Mouse (Mus musculus): Measurements from ENCODE around the gene Sycp3. TPM values are rescaled to one million over a fixed set of nuclear protein-coding genes. Genes with fewer than 3 reads are reported as not detected.
"Not testable (repeated sequence)": the region's sequence is repeated elsewhere in the genome, so short reads cannot be mapped to it uniquely, and the experiment has no call there.

Sycp3 gene
- total RNA-seq, 4 experiments from 2014 or later: not detected

- no peak for DNase-seq (ENCODE audit: low spot score in 2 of 2)
Observed at GRCm38 (mm10) chr10:88499993-88500392, 40.6 kb downstream of the Sycp3 start.

DNA sequence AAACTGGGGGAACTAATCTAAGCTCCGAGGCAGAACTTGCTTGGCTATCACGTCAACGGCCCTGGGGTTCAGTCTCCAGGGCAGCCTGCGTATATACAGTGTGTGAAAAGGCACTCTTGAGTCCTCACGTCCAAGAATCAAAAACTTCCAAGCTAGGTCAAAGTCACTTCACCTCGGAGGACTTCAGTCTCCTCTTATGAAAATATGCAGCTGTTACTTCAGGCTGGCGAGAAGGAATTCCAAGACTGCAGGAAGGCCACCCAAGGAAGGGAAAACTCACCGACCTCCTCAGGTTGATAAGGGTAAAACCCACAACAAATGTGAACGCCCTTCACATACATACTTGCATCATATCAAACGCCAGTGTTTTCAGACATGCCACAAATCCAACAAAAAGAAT is 42.0 kb downstream of the Sycp3 start:
- DNase-seq (ENCODE audit: low spot score in 2 of 2): no peak

GRCm38 (mm10) chr10:88501886-88502765 is 42.8 kb downstream of the Sycp3 start:
- DNase-seq (ENCODE audit: low spot score in 2 of 2): no peak

GRCm38 (mm10) chr10:88502919-88503318 is 43.5 kb downstream of the Sycp3 start:
- DNase-seq (ENCODE audit: low spot score in 2 of 2): no peak

- peak; percentile 77 to 84 for DNase-seq (ENCODE audit: low spot score in 2 of 2)
Observed at GRCm38 (mm10) chr10:88503421-88504314, 44.3 kb downstream of the Sycp3 start, which contains the start of gene Chpt1. Chpt1 (minus strand) TSS chr10:88504073.

GRCm38 (mm10) chr10:88504481-88504880 is 45.1 kb downstream of the Sycp3 start:
- no peak for DNase-seq (ENCODE audit: low spot score in 2 of 2)

DNA sequence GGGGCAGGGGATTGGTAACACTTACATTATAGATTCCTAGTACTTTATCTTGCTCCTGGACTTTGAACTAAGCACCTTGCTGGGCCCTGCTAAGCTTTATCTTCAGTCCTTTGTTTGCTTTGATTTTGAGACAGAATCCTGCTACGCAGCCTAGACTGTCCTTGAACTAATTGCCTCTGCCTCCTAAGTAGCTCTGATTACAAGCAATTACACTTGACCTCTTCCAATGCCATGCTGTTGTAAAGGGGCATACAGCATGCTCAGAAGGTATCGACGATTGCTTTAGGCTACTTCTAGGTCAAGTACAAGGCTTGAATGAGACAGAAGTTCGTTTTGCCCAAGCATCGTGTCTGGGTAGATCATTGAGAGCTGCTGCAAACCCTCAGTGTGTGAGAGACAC is 45.9 kb downstream of the Sycp3 start:
- no peak for DNase-seq (ENCODE audit: low spot score in 2 of 2)

DNA sequence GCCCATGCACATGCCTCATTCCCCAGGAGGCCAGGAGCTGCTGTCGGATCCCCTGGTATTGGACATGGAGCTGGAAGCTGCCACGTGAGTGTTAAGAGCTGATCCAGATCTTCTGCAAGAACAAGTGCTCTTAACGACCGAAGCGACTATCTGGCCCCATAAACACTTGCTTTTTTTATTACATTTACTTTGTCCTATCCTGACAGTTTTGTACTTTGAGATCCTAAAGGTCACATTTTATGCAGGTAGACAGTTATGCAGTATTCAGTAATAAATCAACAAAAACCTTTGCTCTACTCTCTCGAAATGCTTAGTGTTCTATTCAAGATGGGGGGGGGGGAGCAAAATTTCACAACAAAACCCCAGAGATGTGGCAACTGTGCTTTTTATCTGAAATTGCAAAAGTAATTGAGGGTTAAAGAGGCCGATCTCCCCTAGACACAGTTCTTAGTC is 48.3 kb downstream of the Sycp3 start:
- no peak for DNase-seq (ENCODE audit: low spot score in 2 of 2)

DNA sequence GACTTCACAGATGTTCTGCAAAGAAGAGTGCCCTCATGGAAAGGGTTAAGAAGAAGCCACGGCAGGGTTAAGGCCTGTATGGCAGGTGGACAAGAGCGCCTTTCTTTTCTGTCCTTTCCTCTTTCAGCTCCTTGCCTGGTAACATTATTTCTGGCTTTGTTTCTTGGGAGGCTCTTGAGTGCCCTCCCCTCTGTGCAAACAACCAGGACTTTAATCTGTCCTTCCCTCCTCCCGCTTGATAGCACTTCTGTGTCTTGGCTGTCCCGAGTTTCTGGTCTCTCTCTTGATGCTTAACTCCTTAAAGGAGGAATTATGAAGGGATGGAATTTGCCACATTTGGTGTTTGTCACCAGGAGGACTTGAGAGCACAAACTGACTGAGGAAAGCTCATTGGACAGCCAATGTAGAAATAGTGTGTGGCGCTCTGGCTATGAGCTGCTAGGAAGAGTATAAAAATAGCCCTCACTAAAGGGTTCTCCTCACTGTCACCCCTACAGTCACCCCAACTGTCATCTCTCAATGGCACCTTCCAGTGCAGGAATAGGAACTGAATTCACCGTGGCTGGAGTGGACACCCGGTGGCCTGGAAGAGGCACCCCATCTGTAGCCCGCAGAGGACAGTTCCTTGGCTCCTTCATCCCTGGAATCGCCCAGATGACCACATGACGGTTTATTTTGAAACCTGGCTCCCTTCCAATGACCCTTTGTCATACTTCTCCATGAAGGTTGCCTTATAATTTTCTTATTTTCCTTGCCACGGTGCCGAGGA is 51.3 kb downstream of the Sycp3 start:
- DNase-seq (ENCODE audit: low spot score in 2 of 2): peak in 1 of 2 experiments; percentile 12

- no peak for DNase-seq (ENCODE audit: low spot score in 2 of 2)
Observed at GRCm38 (mm10) chr10:88511355-88511754, 52.0 kb downstream of the Sycp3 start.

DNA sequence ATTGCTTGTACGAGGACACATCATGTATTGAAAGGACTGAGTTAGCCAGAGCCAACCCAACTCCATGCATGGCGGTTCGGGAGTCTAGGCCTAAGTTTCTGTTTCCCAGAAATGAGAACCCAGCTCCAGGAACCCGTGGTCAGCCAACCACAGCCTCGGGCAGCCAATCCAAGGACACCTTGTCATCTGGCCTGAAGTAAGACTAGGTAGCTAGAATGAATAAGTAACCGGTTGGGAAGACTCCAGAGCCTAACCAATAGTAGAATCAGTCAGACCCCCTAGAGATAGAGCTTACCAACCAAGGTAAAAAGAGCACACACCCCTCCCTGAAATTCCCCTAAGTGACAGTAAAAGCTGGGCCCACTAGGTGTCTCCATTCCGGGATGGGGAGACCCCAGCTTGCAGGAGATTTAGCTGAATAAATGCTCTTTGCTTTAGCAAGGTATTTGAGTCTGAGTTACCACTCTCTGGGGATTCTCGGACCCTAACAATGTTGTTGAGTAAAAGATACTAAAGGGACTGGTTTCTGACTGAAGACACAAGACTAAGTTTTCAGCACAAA is 54.3 kb downstream of the Sycp3 start:
- no peak for DNase-seq (ENCODE audit: low spot score in 2 of 2)

DNA sequence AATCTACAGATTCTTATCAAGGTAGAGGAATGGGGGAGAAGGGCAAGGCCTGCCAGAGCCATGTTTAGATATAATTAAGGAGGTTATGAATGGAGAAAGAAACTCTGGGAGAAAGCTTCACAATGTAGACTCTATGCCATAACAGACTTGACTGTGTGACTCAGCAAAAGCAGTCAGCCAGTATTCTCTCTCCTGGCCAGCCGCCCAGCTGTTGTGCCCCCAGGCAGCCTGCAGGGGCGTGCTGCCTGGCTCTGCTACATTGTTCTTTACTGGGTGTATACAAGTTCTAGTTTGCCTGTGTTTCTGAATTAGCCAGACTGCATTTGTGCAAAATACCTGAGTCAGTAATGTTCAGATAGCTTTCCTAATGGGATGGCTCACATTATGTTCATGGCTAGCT is 55.1 kb downstream of the Sycp3 start:
- DNase-seq (ENCODE audit: low spot score in 2 of 2): peak in 1 of 2 experiments; percentile 51

GRCm38 (mm10) chr10:88515049-88515448 is 55.7 kb downstream of the Sycp3 start:
- DNase-seq (ENCODE audit: low spot score in 2 of 2): not testable (repeated sequence)

DNA sequence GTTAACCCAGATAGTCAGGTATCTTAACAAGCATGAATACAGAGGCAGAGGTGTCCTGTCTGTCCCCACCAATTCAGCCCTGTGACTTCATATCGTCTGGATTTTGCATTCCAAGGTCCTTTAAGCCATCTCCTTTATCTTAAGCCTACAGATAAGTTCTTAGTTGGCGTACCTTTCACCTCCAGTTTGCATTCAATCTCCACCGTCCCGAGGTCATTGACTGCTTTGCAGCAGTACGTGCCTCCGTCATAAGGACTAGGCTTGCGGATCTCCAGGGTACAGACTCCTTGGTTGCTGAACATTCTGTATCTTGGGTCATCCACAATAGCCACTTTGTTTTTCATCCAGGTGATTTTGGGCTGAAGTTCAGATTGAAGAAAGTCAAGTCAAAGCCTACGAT is 63.4 kb downstream of the Sycp3 start:
- DNase-seq (ENCODE audit: low spot score in 2 of 2): no peak

Other genes starting within 250 kb of the Sycp3 start
- gene Dram1, start 80.5 kb upstream of the Sycp3 start, total RNA-seq (2022): 1 to 10 TPM in 3 of 4 experiments, under 1 TPM in 1; 0.58 to 3.1 (median 1.4) TPM
- gene Gnptab, start 80.4 kb upstream of the Sycp3 start, total RNA-seq (2022): 10 to 100 TPM; 20.3 to 23.6 (median 20.9) TPM
- gene Chpt1, start 44.5 kb downstream of the Sycp3 start, total RNA-seq (2022): 100 to 1,000 TPM in 2 of 4 experiments, 10 to 100 TPM in 2; 94.8 to 118 (median 103) TPM
- gene Mybpc1, start 145.6 kb downstream of the Sycp3 start, total RNA-seq (2022): 100 to 1,000 TPM; 812 to 945 (median 865) TPM
- gene Spic, start 225.4 kb downstream of the Sycp3 start, total RNA-seq (2022): not detected

All from gastrocnemius, adult 8-10 months (tissue).